Mouse (Mus musculus) megakaryocyte, embryonic 14.5 days (primary cell): ENCODE measurements around the gene Cyp2d12. TPM values are rescaled to one million over a fixed set of nuclear protein-coding genes. Genes with fewer than 3 reads are reported as not detected.
"Not testable (repeated sequence)": the region's sequence is repeated elsewhere in the genome, so short reads cannot be mapped to it uniquely, and the experiment has no call there.

Source experiments
- H3K27me3 ChIP-seq: replicated peaks from 2 replicates; pipeline ENCODE3; 2012; ENCODE audit warnings: inconsistent platforms
- H3K36me3 ChIP-seq: replicated peaks from 2 replicates; pipeline ENCODE3; 2012; ENCODE audit warnings: low read length, inconsistent platforms, mixed read lengths
- H3K4me1 ChIP-seq: 2 replicates; pipeline ENCODE4 v1.6.1; 2012; ENCODE audit warnings: inconsistent platforms
- H3K4me3 ChIP-seq: replicated peaks from 2 replicates; pipeline ENCODE3; 2012; ENCODE audit warnings: moderate library complexity, mild to moderate bottlenecking, inconsistent platforms
- H3K9me3 ChIP-seq: 2 replicates; pipeline ENCODE4 v1.6.1; 2012; ENCODE audit warnings: inconsistent platforms
- FLI1 ChIP-seq: IDR thresholded peaks from 2 replicates; pipeline ENCODE4 v1.6.1; 2012; ENCODE audit warnings: low read length, inconsistent platforms, mixed read lengths
- GATA1 ChIP-seq: IDR thresholded peaks from 3 replicates; pipeline ENCODE4 v1.6.1; 2012; ENCODE audit warnings: mixed read lengths, low read length, inconsistent platforms, borderline replicate concordance
- polyA plus RNA-seq: library from polyadenylated mRNA; stranded (reverse); fragments of >175 nt; gene quantifications from 2 replicates; pipeline ENCODE4 v1.2.3, GENCODE M21; 2012; ENCODE audit warnings: low replicate concordance; ENCODE audit not compliant: insufficient read depth

Cyp2d12 gene
- not detected in 2 replicates for polyA plus RNA-seq

DNA sequence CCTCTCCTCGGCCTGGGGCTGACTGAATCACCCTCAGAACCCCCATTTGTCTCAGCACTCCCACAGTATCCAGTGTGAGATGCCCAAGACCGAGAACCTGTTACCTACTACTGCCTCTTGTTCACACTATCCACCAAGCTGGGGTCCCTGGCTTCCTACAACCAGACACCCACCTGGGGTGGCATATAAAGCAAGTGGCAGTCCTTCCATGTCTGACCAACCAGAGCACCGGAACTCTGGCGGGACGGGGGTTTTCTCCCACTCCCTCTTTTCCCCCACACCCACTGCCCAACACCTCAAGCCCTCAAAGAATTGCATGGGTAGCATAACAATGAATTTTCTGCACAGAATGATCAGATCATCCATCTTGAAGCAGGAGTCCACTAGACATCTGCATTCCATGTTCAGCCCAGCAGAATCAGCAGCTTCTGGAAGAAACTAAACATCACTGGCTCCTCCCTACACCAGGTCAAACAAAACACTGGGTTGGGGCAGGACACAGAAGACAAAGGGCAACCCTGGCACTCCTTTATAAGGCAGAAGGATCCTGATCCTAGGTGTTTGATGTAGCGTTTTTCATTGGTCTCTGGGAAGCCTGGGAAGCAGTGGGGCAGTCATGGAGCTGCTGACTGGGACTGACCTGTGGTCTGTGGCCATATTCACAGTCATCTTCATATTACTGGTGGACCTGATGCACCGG is at the start of gene Cyp2d12:
Cyp2d12 (plus strand) TSS at position 542 of the 700 bp plus-strand sequence.
- H3K9me3 ChIP-seq: peaks cover 23% of the 10 kb centered on the region
- no peaks in the 10 kb centered on the region for H3K27me3 ChIP-seq
- no peaks in the 10 kb centered on the region for H3K36me3 ChIP-seq
- no peak within 1 kb of the TSS for H3K4me3 ChIP-seq
- H3K4me1 ChIP-seq: no peaks in the 10 kb centered on the region
- TF ChIP-seq FLI1: no peak
- no peak for TF ChIP-seq GATA1

DNA sequence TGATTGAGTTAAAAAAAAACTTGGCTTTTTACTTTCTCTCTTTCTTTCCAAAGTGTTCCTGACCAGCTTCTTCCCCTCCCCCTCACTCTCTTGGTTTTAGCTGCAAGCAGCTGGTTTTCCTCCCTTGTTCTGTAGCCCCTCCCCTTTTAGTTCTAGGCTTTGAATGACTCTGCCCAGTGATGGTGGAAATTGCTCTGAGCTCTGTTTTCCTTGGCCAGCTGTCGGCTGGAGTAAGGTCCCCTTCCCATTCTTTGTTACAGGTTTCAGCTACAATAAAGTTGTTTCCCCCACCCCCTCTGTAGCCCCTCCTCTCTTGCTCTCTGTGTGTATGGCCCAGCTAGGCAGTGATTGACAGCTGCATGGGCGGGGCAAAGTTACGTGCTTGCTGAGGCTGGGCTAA is 47.9 kb upstream of the Cyp2d12 start:
- Histone ChIP-seq H3K36me3 (no peaks in the 10 kb centered on the region), H3K27me3 (no peaks in the 10 kb centered on the region), H3K4me3 (no peak overlapping the region), H3K4me1 (no peaks in the 10 kb centered on the region), H3K9me3 (no peaks in the 10 kb centered on the region)
- TF ChIP-seq GATA1 (no peak), FLI1 (no peak)

DNA sequence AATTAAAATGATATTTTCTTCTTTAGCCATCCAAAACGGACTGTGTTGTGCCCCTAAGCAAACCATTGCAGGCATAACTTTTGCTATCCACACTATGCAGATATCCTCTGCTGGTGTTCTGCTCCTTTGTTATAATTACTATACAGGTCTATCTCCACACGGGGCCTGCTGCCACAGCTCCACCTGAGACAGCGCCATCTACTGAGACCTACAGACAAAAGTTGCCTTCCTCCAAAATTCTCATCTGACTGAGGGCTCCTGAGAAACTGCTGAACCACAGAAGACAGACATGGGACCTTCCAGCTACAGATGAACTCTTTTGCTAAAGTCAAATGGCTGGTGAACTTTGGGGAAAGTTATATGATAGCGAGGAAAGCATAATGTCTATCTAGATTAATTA is 47.1 kb upstream of the Cyp2d12 start:
- not testable (repeated sequence) for H3K36me3 ChIP-seq, H3K27me3 ChIP-seq, H3K4me1 ChIP-seq, H3K9me3 ChIP-seq, H3K4me3 ChIP-seq

DNA sequence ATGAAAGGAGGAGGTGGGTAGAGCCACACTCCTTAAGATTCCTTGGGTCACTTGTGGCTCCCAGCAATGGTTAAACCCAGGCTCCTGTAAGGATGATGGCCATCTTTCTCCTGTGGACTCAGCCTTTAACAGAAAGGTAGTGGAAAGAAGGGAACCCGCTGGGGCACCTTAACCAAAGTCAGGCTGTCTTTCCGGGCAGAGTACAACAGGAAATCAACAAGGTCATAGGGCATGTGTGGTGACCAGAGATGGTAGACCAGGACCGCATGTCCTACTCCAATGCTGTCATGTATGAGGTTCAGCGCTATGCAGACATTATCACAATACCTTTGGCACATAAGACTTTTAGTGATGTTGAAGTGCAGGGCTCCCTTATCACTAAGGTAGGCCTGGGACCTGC is 45.4 kb upstream of the Cyp2d12 start:
- not testable (repeated sequence) for H3K4me1 ChIP-seq, H3K36me3 ChIP-seq, H3K4me3 ChIP-seq, H3K27me3 ChIP-seq, H3K9me3 ChIP-seq

DNA sequence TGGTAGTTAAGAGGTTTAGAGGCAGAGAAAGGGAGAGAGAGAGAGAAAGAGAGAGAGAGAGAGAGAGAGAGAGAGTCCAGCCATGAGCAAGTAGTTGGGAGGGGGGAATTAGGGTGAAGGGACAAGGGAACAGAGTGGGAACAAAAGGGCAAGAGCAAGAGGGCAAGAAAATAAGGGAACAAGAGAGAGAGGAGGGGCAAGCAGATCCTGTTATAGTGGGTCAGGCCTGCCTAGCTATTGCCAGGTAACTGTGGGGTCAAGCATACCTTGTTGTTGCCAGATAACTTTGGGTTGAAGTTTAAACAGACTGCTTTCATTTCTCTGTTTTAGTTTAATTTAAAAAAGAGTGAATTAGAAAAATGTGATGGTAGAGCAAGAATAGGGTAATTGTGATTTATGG is 44.4 kb upstream of the Cyp2d12 start:
- H3K9me3 ChIP-seq, H3K4me1 ChIP-seq, H3K36me3 ChIP-seq, H3K4me3 ChIP-seq, H3K27me3 ChIP-seq: not testable (repeated sequence)

DNA sequence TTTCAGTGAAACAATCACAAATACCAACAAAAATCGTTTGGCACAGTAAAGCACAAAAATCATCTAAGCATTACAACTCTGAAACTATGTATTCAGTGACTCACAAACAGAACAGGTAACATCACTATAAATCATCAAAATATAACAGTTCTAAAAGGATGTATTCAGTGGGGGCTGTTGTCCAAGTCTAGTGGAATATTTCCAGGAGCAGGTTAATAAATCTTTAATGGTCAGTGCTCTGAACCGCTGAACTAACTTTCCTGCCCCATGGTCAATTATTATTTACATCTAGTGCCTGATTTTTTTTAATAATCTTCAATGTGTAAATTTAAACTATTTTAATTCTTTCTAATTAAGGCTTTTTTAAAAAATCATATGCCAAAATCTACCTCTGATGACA is 42.8 kb upstream of the Cyp2d12 start:
- H3K36me3 ChIP-seq, H3K4me1 ChIP-seq, H3K9me3 ChIP-seq, H3K27me3 ChIP-seq, H3K4me3 ChIP-seq: not testable (repeated sequence)

DNA sequence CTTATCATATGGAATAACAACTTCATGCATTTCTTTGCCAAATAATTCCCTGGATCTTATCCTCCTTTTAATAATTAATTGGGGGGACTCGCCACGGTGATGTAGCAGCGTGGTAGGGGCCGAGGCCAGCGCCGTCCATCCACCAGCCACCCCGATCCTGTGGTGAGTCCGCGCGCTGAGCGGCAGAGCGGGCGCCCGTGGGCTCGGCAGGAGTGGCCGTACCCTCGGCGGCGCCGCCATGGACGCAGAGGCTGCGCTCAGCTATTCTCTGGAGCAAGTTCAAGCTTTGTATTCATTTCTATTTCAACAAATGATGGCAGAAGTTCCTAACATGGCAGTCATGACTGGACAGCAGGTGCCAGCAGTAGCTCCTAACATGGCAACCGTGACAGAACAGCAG is 38.7 kb upstream of the Cyp2d12 start:
- not testable (repeated sequence) for H3K27me3 ChIP-seq, H3K36me3 ChIP-seq, H3K4me1 ChIP-seq, H3K9me3 ChIP-seq, H3K4me3 ChIP-seq

DNA sequence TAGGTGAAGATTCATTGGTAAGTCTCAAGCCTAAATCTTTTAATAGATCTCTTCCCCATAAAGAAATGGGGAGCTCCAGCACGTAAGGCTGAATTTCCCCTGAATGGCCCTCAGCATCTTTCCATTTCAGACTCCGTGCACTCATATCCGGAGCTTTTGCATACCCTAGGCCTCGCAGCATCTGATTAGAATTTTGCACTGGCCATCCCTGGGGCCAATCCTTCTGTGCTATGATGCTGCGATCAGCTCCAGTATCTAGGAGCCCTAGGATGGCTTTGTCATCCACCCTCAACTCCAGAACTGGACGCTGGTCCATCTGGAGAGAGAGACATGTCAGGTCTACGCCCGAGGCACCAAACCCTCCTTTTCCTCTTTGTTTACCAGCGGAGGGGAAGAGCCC is 27.5 kb upstream of the Cyp2d12 start:
- H3K36me3 ChIP-seq, H3K27me3 ChIP-seq, H3K4me3 ChIP-seq, H3K9me3 ChIP-seq, H3K4me1 ChIP-seq: not testable (repeated sequence)

DNA sequence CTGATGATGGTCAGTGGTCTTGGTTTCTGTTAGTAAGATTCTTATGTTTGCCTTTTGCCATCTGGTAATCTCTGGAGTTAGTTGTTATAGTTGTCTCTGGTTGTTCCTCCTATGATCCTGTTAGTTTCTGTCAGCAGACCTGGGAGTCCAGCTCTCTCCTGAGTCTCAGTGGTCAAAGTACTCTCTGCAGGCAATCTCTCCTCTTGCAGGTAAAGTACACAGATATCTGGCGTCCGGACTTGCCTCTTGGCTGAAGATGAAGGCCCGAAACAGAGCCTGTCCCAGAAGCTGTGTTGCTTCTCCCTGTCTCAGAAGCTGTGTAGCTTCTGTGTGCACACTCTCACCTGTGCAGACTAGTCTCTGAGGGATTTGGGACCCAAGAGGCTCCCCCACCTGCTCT is 22.2 kb upstream of the Cyp2d12 start:
- H3K9me3 ChIP-seq, H3K4me1 ChIP-seq, H3K27me3 ChIP-seq, H3K4me3 ChIP-seq, H3K36me3 ChIP-seq: not testable (repeated sequence)

DNA sequence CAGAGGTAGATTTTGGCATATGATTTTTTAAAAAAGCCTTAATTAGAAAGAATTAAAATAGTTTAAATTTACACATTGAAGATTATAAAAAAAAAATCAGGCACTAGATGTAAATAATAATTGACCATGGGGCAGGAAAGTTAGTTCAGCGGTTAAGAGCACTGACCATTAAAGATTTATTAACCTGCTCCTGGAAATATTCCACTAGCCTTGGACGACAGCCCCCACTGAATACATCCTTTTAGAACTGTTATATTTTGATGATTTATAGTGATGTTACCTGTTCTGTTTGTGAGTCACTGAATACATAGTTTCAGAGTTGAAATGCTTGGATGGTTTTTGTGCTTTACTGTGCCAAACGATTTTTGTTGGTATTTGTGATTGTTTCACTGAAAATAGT is 11.9 kb upstream of the Cyp2d12 start:
- not testable (repeated sequence) for H3K4me1 ChIP-seq, H3K27me3 ChIP-seq, H3K4me3 ChIP-seq, H3K36me3 ChIP-seq, H3K9me3 ChIP-seq

DNA sequence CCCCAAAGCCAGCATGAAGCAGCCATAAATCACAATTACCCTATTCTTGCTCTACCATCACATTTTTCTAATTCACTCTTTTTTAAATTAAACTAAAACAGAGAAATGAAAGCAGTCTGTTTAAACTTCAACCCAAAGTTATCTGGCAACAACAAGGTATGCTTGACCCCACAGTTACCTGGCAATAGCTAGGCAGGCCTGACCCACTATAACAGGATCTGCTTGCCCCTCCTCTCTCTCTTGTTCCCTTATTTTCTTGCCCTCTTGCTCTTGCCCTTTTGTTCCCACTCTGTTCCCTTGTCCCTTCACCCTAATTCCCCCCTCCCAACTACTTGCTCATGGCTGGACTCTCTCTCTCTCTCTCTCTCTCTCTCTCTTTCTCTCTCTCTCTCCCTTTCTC is 10.3 kb upstream of the Cyp2d12 start:
- not testable (repeated sequence) for H3K4me3 ChIP-seq, H3K27me3 ChIP-seq, H3K9me3 ChIP-seq, H3K36me3 ChIP-seq, H3K4me1 ChIP-seq

DNA sequence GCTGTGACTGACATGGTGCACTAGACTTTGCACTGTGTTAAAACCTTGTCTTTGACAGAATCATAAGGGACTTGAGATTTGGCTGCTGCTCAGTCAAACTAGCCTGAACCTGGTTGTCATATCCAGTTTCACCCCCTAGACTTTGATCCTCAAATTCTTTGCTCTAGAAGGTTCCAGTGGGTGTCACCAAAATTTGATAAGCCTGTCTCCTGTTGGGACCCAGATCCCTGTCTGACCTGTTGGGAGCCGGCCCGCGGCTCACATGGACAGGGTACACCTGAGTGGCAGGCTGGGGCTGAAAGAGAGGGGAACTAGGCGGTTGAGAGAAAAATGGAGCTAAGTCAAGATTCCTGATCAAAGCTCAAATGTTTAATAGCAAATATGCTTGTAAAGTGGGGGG is 7.1 kb upstream of the Cyp2d12 start:
- H3K4me3 ChIP-seq, H3K9me3 ChIP-seq, H3K36me3 ChIP-seq, H3K4me1 ChIP-seq, H3K27me3 ChIP-seq: not testable (repeated sequence)

DNA sequence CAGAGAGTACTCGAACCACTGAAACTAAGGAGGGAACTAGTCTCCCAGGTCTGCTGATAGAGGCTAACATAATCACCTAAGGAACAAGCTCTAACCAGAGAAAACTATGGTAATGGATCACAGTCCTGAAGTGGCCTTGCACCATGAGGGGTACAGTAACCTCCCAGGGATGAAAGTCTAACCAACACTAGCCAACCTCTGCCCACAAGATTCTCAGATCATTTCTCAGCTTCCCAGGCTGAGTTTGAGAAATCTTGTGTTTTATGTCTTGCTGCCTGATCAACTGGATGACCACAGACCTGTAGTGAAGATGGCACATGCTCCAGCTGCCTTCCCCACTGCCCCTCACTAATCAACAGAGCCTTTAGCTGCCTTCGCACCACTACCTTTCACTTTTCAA is 1.7 kb upstream of the Cyp2d12 start:
- peaks cover 23% of the 10 kb centered on the region for H3K9me3 ChIP-seq
- not testable (repeated sequence) for H3K4me1 ChIP-seq, H3K4me3 ChIP-seq, H3K27me3 ChIP-seq, H3K36me3 ChIP-seq
